Mouse (Mus musculus) splenic B cell, adult 2 months (primary cell): Measurements from ENCODE around the gene Lamtor4.
"Not testable (repeated sequence)": the region's sequence is repeated elsewhere in the genome, so short reads cannot be mapped to it uniquely, and the experiment has no call there.

ENCODE experiments used
- DNase-seq: peaks from one replicate; pipeline ENCODE4 v3.0.0-alpha.2; 2011; ENCODE audit warnings: low read depth, low spot score
- H3K27me3 ChIP-seq: 2 replicates; pipeline ENCODE4 v1.6.1; 2012; ENCODE audit warnings: mild to moderate bottlenecking, low read length, moderate library complexity, mixed read lengths; ENCODE audit not compliant: control insufficient read depth, poor library complexity, insufficient read depth, severe bottlenecking
- H3K36me3 ChIP-seq: 2 replicates; pipeline ENCODE4 v1.6.1; 2012; ENCODE audit warnings: mild to moderate bottlenecking, low read length, moderate library complexity, mixed read lengths; ENCODE audit not compliant: control insufficient read depth, poor library complexity, insufficient read depth, severe bottlenecking

The Lamtor4 gene

GRCm38 (mm10) chr5:138255353-138256093, at the start of gene Lamtor4:
Gene Lamtor4, plus strand, starts transcription at chr5:138255482.
- no peaks in the 10 kb centered on the region for H3K27me3 ChIP-seq
- DNase-seq, result peak; percentile 96
- peaks cover 5% of the 10 kb centered on the region for H3K36me3 ChIP-seq

DNA sequence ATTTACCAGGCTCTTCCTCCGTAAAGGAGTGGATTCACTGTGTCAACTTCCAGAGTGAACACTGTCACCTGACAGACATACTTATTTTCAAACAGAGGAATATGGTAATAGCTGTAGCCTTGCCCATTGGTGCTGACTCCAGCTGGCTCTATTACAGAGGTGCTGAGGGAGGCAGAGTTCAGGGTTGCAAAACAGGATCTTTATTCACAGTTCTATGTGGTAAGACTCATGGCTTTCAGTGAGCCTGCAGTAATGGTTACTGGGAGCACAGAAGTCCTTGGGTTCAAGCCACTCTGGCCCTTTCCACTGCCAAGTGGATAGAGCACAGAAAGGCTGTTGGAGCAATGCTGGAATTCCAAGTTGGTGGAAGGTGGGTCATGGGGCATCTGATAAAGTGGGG, 48.0 kb upstream of the Lamtor4 start:
- no peaks in the 10 kb centered on the region for H3K27me3 ChIP-seq
- DNase-seq, result no peak

DNA sequence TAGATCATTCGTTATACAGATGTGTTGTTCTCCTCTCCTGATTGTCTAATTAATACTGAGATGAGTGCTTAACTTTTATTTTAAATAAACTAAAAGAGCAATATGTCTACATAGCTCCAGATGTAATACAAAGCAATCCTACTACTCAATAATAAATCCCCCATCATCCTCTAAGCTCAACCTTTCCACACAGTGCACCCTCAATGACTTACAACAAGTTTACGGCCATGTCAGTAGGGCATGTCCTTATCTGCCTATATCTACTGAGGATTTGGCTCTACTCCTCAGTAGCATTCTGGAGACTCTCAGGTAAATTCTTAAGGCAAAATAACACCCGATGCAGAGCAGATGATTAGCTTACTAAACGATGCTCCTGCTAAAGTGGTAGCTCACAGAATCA, 47.4 kb upstream of the Lamtor4 start:
- Histone ChIP-seq H3K27me3 (no peaks in the 10 kb centered on the region), H3K36me3 (no peaks in the 10 kb centered on the region)
- DNase-seq, result no peak

More for the DNA sequence above, 48.0 kb upstream of the Lamtor4 start:
- no peaks in the 10 kb centered on the region for H3K36me3 ChIP-seq

GRCm38 (mm10) chr5:138216632-138217031, 38.6 kb upstream of the Lamtor4 start:
- H3K36me3 ChIP-seq, H3K27me3 ChIP-seq: not testable (repeated sequence)
- peak; percentile 26 for DNase-seq

GRCm38 (mm10) chr5:138219864-138220263, 35.4 kb upstream of the Lamtor4 start:
- Histone ChIP-seq H3K36me3 (no peaks in the 10 kb centered on the region), H3K27me3 (no peaks in the 10 kb centered on the region)
- DNase-seq, result no peak

DNA sequence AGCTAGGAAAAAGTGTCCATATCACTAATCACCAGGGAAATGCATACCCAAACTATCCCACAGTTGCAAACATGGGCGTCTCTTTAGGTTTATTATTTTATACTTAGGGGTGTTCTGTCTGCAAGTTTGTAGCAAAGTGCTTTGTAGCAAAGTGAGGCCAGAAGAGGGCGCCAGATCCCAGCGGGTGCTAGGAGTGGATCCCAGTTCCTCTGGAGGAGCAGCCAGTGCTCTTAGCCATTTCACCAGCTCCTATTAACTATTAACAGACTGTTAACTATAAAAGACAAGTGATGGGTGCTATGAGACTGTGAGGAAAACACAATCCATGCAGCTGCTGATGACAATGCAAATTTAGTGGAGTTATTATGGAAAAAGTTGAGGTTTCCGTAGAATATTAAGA, 33.2 kb upstream of the Lamtor4 start:
- peak; percentile 84 for DNase-seq
- Histone ChIP-seq H3K27me3 (no peaks in the 10 kb centered on the region), H3K36me3 (no peaks in the 10 kb centered on the region)

GRCm38 (mm10) chr5:138223287-138223686, 32.0 kb upstream of the Lamtor4 start:
- Histone ChIP-seq H3K27me3 (no peaks in the 10 kb centered on the region), H3K36me3 (no peaks in the 10 kb centered on the region)
- no peak for DNase-seq

- H3K27me3 ChIP-seq, result no peaks in the 10 kb centered on the region
- DNase-seq, result no peak
- H3K36me3 ChIP-seq, result no peaks in the 10 kb centered on the region
Observed at GRCm38 (mm10) chr5:138225700-138226099, 29.6 kb upstream of the Lamtor4 start, which contains the start of gene Nxpe5. Gene Nxpe5, plus strand, starts transcription at chr5:138225898.

DNA sequence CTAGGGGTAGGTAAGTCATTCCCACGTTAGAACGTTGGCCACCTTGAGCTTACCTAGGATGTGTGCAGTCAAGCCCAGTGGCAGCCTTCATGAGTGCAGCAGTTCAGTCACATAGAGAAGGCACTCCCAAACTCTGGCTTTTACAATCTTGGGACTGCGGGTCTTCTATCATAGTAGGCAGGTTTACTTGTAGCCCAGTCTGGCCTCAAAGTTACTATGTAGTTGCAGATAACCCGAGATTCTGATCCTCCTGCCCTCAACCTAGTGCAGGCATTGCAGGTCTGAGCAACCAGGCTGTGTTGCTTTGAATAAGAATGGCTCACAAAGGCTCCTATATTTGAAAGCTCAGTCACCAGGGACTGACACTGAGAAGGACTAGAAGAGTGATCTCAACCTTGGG, 28.8 kb upstream of the Lamtor4 start:
- no peak for DNase-seq
- H3K36me3 ChIP-seq, result no peaks in the 10 kb centered on the region
- no peaks in the 10 kb centered on the region for H3K27me3 ChIP-seq

DNA sequence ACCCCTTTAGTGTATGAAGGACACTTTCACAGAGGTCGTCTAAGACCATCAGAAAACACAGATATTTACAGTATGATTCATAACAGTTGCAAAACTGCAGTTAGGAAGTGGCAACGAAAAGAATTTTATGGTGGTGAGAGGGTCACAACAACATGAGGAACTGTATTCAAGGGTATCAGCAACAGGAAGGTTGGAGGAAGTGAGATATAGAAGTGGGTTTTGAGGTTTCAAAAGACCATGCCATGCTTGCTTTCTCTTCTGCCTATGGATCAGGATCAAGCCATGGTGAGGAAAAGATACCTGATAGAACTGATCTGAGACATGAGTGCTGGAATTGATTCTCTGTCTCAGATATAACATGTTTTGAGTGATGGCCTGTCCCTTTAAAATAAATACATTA, 27.9 kb upstream of the Lamtor4 start:
- DNase-seq, result peak; percentile 43
- H3K36me3 ChIP-seq, result no peaks in the 10 kb centered on the region

GRCm38 (mm10) chr5:138228026-138228425, 27.3 kb upstream of the Lamtor4 start:
- H3K36me3 ChIP-seq, result no peaks in the 10 kb centered on the region
- peak; percentile 53 for DNase-seq
- H3K27me3 ChIP-seq, result no peaks in the 10 kb centered on the region

More for the DNA sequence above, 27.9 kb upstream of the Lamtor4 start:
- H3K27me3 ChIP-seq, result no peaks in the 10 kb centered on the region

GRCm38 (mm10) chr5:138229511-138229910, 25.8 kb upstream of the Lamtor4 start:
- Histone ChIP-seq H3K27me3 (no peaks in the 10 kb centered on the region), H3K36me3 (no peaks in the 10 kb centered on the region)
- DNase-seq, result no peak

DNA sequence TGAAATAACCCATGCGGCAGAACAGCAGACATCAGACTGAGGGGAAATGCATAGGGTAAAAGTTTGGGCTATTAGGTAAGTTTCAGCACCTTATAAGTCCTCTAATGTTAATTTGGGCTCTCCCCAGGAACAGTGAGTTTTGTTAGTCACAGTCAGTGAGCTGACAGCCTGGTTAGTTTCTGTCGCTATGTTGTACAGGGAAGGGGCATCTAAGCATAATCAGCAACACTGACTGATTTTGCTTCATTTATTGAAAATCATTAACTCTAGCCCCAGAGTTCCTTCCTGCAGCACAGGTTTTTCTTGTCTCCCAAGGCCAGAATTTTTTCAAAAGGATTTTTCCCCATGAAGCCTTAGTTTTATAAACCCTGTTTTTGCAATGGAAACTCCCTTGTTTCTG, 21.5 kb upstream of the Lamtor4 start:
- Histone ChIP-seq H3K27me3 (no peaks in the 10 kb centered on the region), H3K36me3 (no peaks in the 10 kb centered on the region)
- no peak for DNase-seq

DNA sequence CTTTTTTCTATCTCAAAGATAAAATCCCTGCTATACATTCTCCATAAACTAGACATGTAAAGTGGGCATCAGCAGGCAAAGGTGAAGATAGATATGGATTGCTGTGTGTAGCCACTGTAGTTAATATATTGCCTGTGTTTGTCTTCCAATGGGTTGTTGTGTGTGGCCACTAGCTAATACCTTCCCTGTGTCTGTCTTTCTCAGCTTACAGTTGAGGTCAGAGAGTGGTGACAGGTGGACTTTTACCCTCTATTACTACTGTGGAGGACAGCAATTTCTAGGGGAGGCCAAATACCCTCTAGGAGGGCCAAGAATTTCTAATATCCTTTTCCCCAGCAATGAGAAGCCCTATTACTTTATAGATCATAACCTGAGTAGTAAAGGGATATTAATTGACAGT, 21.1 kb upstream of the Lamtor4 start:
- Histone ChIP-seq H3K36me3 (no peaks in the 10 kb centered on the region), H3K27me3 (no peaks in the 10 kb centered on the region)
- DNase-seq, result no peak

- Histone ChIP-seq H3K36me3 (no peaks in the 10 kb centered on the region), H3K27me3 (no peaks in the 10 kb centered on the region)
- DNase-seq, result no peak
Observed at GRCm38 (mm10) chr5:138241511-138241910, 13.8 kb upstream of the Lamtor4 start.

- H3K27me3 ChIP-seq, result no peaks in the 10 kb centered on the region
- no peak for DNase-seq
- no peaks in the 10 kb centered on the region for H3K36me3 ChIP-seq
Observed at GRCm38 (mm10) chr5:138251144-138251543, 4.1 kb upstream of the Lamtor4 start.
